Mouse (Mus musculus) cortical plate, adult 2 months (tissue): ENCODE data around the gene Dnah17.

Experiments
- CTCF ChIP-seq: fragments of 200-500 bp; IDR thresholded peaks from 2 replicates; pipeline ENCODE4 v1.5.1; 2011; ENCODE audit warnings: mild to moderate bottlenecking, control low read depth, low read length; ENCODE audit not compliant: insufficient read depth; ENCODE audit errors: extremely low read depth
- POLR2A ChIP-seq: fragments of 200-500 bp; IDR thresholded peaks from 2 replicates; pipeline ENCODE4 v1.6.1; 2011; ENCODE audit warnings: mild to moderate bottlenecking, low read length, control low read depth; ENCODE audit not compliant: insufficient read depth; ENCODE audit errors: extremely low read depth

DNA sequence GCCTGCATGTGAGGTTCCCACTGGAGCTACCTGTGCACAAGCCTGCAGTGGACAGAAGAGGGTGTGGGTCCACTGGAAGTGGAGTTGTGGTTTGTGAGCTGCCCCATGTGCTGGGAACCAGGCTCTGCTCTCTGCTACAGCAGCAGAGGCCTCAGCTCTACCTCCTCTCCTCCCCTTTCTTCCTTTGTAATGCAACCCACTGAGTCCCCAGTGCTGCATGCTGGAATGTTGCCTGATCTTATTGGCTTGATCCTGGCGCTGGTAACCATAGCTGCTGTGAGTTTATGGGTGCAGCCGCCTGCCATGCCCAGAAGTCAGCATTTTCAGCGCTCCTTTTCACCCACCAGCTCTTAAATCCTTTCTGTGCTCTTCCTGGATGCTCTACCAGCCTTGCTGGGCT, 134.4 kb downstream of the Dnah17 start:
- TF ChIP-seq CTCF (no peak), POLR2A (no peak)
